ENCODE assay signal across 21 mouse cellular contexts in the genomic region with DNA sequence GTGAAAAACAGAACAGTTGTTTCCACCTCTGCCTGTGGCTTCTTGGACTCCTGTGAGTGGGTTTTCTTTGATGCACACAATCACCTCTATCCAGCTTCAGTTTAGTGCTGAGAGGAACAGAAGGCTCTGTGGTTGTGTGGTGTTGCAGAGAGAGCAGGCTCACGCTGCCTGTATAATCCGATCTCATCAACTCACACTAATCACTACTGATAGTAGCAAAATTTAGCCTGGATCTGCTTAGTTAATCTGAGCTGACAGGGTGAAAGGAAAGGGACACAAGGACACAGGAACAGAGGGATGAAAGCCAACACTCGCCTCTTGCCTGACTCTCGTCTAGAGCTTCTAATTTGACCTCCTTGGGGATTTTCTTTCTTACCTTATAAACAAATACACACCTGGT.
A peak's percentile ranks its signal among the peaks of the same experiment; 100 is the strongest.
DNase-seq lines count a peak whose midpoint lies in the region; ATAC-seq and TF ChIP-seq lines count a peak whose summit lies in the region.
"Had no signal": no experiment of that assay in that cellular context is flagged by ENCODE, and none has a peak within 500 bp of the region (broad histone marks: within the 10 kb centered on the region; RNA-seq: fewer than 3 reads in every experiment).

No protein-coding gene starts in this region.

- peaks cover 19% of the 10 kb centered on the region for H3K4me1 ChIP-seq in heart, embryonic 15.5 days (replicated peaks)
- H3K4me1 ChIP-seq in heart, embryonic 12.5 days (replicated peaks), result peaks cover 18% of the 10 kb centered on the region
- H3K4me1 ChIP-seq in midbrain, embryonic 13.5 days (replicated peaks), result 0 out of 2 replicates have a peak, but pooled peaks cover 5% of the 10 kb centered on the region
- peaks cover 3% of the 10 kb centered on the region for H3K4me1 ChIP-seq in midbrain, embryonic 10.5 days
- peaks cover 7% of the 10 kb centered on the region; the same call in 1 of the 2 replicates for H3K4me1 ChIP-seq in cortical plate, adult 2 months (ENCODE audit: control insufficient read depth, insufficient read depth, low read length)
- H3K4me1 ChIP-seq in forebrain, embryonic 13.5 days, result no peaks in the 10 kb centered on the region
- H3K4me1 ChIP-seq: forebrain, embryonic 12.5 days; intestine, embryonic 15.5 days; limb, embryonic 13.5 days; lung, embryonic 15.5 days had no signal

- no peaks in the 10 kb centered on the region for H3K27me3 ChIP-seq in heart, embryonic 15.5 days
- H3K27me3 ChIP-seq in heart, embryonic 12.5 days (replicated peaks), result no peaks in the 10 kb centered on the region
- H3K27me3 ChIP-seq in midbrain, embryonic 13.5 days, result no peaks in the 10 kb centered on the region
- no peaks in the 10 kb centered on the region for H3K27me3 ChIP-seq in midbrain, embryonic 10.5 days (ENCODE audit: low read depth, poor library complexity, severe bottlenecking)
- H3K27me3 ChIP-seq in forebrain, embryonic 13.5 days, result no peaks in the 10 kb centered on the region
- H3K27me3 ChIP-seq: forebrain, embryonic 12.5 days; intestine, embryonic 15.5 days; limb, embryonic 13.5 days; lung, embryonic 15.5 days; midbrain, embryonic 12.5 days had no signal

- no peaks in the 10 kb centered on the region for H3K9me3 ChIP-seq in heart, embryonic 15.5 days (replicated peaks)
- no peaks in the 10 kb centered on the region for H3K9me3 ChIP-seq in heart, embryonic 12.5 days (replicated peaks)
- no peaks in the 10 kb centered on the region for H3K9me3 ChIP-seq in midbrain, embryonic 13.5 days
- no peaks in the 10 kb centered on the region for H3K9me3 ChIP-seq in midbrain, embryonic 10.5 days (replicated peaks)
- no peaks in the 10 kb centered on the region for H3K9me3 ChIP-seq in forebrain, embryonic 13.5 days (replicated peaks)
- H3K9me3 ChIP-seq: forebrain, embryonic 12.5 days; intestine, embryonic 15.5 days; limb, embryonic 13.5 days; lung, embryonic 15.5 days; midbrain, embryonic 12.5 days had no signal

- no peak for TF ChIP-seq CTCF in cortical plate, adult 2 months (IDR thresholded peaks at IDR 0.05; ENCODE audit: extremely low read depth, insufficient read depth, low read length)

- peak overlapping the region; percentile 31; the same call in 1 of the 2 replicates for H3K27ac ChIP-seq in heart, embryonic 15.5 days
- no peak overlapping the region; the same call in 1 of the 2 replicates for H3K27ac ChIP-seq in heart, embryonic 12.5 days (ENCODE audit: poor library complexity, severe bottlenecking)
- no peak overlapping the region for H3K27ac ChIP-seq in midbrain, embryonic 13.5 days
- H3K27ac ChIP-seq in midbrain, embryonic 10.5 days (replicated peaks), result no peak overlapping the region
- H3K27ac ChIP-seq in cortical plate, adult 2 months (ENCODE audit: insufficient read depth, low read length), result peak overlapping the region; percentile 6; the same call in 1 of the 2 replicates
- no peak overlapping the region for H3K27ac ChIP-seq in forebrain, embryonic 13.5 days
- H3K27ac ChIP-seq: forebrain, embryonic 12.5 days; intestine, embryonic 15.5 days; limb, embryonic 13.5 days; liver, embryonic 14.5 days; lung, embryonic 15.5 days; macrophage; midbrain, embryonic 12.5 days had no signal

- H3K9ac ChIP-seq in heart, embryonic 15.5 days, result no peak overlapping the region
- H3K9ac ChIP-seq in heart, embryonic 12.5 days, result no peak overlapping the region
- no peak overlapping the region for H3K9ac ChIP-seq in midbrain, embryonic 13.5 days (replicated peaks)
- H3K9ac ChIP-seq in forebrain, embryonic 13.5 days, result no peak overlapping the region
- H3K9ac ChIP-seq: forebrain, embryonic 12.5 days; intestine, embryonic 15.5 days; limb, embryonic 13.5 days; liver, embryonic 14.5 days; lung, embryonic 15.5 days; midbrain, embryonic 12.5 days had no signal

- no peak for ATAC-seq in heart, embryonic 15.5 days (replicated peaks; ENCODE audit: insufficient number of reproducible peaks, insufficient read depth, low FRiP score, low read depth)
- ATAC-seq in heart, embryonic 12.5 days (ENCODE audit: insufficient number of reproducible peaks, low FRiP score), result no peak
- ATAC-seq in midbrain, embryonic 13.5 days, result 0 out of 2 replicates have a peak, but pooled peaks have one; percentile 58
- no peak for ATAC-seq in erythroblast, adult 5-6 weeks (replicated peaks; ENCODE audit: low FRiP score, poor library complexity, severe bottlenecking)
- no peak for ATAC-seq in forebrain, embryonic 13.5 days
- ATAC-seq: intestine, embryonic 15.5 days had no signal

- H3K4me2 ChIP-seq in heart, embryonic 15.5 days, result no peak overlapping the region
- H3K4me2 ChIP-seq in heart, embryonic 12.5 days, result no peak overlapping the region
- H3K4me2 ChIP-seq in midbrain, embryonic 13.5 days (replicated peaks), result no peak overlapping the region
- H3K4me2 ChIP-seq in forebrain, embryonic 13.5 days, result no peak overlapping the region
- H3K4me2 ChIP-seq: forebrain, embryonic 12.5 days; intestine, embryonic 15.5 days; limb, embryonic 13.5 days; lung, embryonic 15.5 days; midbrain, embryonic 12.5 days had no signal

- no peak for DNase-seq in midbrain, embryonic 10.5 days (ENCODE audit: low spot score)
- DNase-seq in retina, adult 2 months (ENCODE audit: low read depth, low spot score), result peak; percentile 86
- DNase-seq: adrenal gland, adult 2 months; cerebellum, adult 9-10 months; kidney, postnatal 4 days; right cerebral cortex, postnatal 14 days; thymus, adult 18-20 months; thymus, postnatal 4 days had no signal

- no peaks in the 10 kb centered on the region for H3K36me3 ChIP-seq in heart, embryonic 15.5 days
- no peaks in the 10 kb centered on the region for H3K36me3 ChIP-seq in heart, embryonic 12.5 days
- H3K36me3 ChIP-seq in midbrain, embryonic 13.5 days, result no peaks in the 10 kb centered on the region
- H3K36me3 ChIP-seq in midbrain, embryonic 10.5 days, result no peaks in the 10 kb centered on the region
- no peaks in the 10 kb centered on the region for H3K36me3 ChIP-seq in forebrain, embryonic 13.5 days (ENCODE audit: poor library complexity, severe bottlenecking)
- H3K36me3 ChIP-seq: forebrain, embryonic 12.5 days; intestine, embryonic 15.5 days; limb, embryonic 13.5 days; lung, embryonic 15.5 days; midbrain, embryonic 12.5 days had no signal

- 44% methylated on average over 4 of the region's 4 CpGs for WGBS in heart, embryonic 15.5 days
- WGBS in heart, embryonic 12.5 days, result 39% methylated on average over 4 of the region's 4 CpGs
- WGBS in midbrain, embryonic 13.5 days, result 39% methylated on average over 4 of the region's 4 CpGs
- 57% methylated on average over 4 of the region's 4 CpGs for WGBS in midbrain, embryonic 10.5 days
- WGBS in forebrain, embryonic 13.5 days, result 49% methylated on average over 4 of the region's 4 CpGs

- no peak overlapping the region for H3K4me3 ChIP-seq in heart, embryonic 15.5 days
- no peak overlapping the region for H3K4me3 ChIP-seq in heart, embryonic 12.5 days
- no peak overlapping the region for H3K4me3 ChIP-seq in midbrain, embryonic 13.5 days (replicated peaks)
- H3K4me3 ChIP-seq in midbrain, embryonic 10.5 days, result no peak overlapping the region
- H3K4me3 ChIP-seq in cortical plate, adult 2 months (ENCODE audit: insufficient read depth, low read length), result no peak overlapping the region
- H3K4me3 ChIP-seq in forebrain, embryonic 13.5 days, result no peak overlapping the region
- H3K4me3 ChIP-seq: forebrain, embryonic 12.5 days; intestine, embryonic 15.5 days; limb, embryonic 13.5 days; lung, embryonic 15.5 days; midbrain, embryonic 12.5 days had no signal

- TF ChIP-seq POLR2A in cortical plate, adult 2 months (IDR thresholded peaks at IDR 0.05; ENCODE audit: extremely low read depth, insufficient read depth, low read length), result no peak

Comparison
In these comparisons a context has a peak if more than half of its experiments do, and no peak if none do; other contexts are left out.
1. H3K27ac ChIP-seq: peak in heart, embryonic 15.5 days (single experiment) and cortical plate, adult 2 months (single experiment); none in heart, embryonic 12.5 days (single experiment), midbrain, embryonic 13.5 days (single experiment), midbrain, embryonic 10.5 days (single experiment) and forebrain, embryonic 13.5 days (single experiment).